Mouse (Mus musculus) heart, adult 18-20 months (tissue): ENCODE results near the gene Tmem132b. TPM values are rescaled to one million over a fixed set of nuclear protein-coding genes. Genes with fewer than 3 reads are reported as not detected.
A peak's percentile ranks its signal among the peaks of the same experiment; 100 is the strongest.

Experiments used
- DNase-seq, 2 experiments: peaks; one replicate each; pipeline ENCODE4 v3.0.0; 2021 to 2022; ENCODE audit warnings: mixed read lengths in 1 of 2
- total RNA-seq, 2 experiments: library from RNA; stranded (reverse); gene quantifications; 2 replicates each; pipeline ENCODE4 v1.2.3; 2021

Tmem132b gene
- total RNA-seq, 2 experiments from 2014 or later: not detected

DNA sequence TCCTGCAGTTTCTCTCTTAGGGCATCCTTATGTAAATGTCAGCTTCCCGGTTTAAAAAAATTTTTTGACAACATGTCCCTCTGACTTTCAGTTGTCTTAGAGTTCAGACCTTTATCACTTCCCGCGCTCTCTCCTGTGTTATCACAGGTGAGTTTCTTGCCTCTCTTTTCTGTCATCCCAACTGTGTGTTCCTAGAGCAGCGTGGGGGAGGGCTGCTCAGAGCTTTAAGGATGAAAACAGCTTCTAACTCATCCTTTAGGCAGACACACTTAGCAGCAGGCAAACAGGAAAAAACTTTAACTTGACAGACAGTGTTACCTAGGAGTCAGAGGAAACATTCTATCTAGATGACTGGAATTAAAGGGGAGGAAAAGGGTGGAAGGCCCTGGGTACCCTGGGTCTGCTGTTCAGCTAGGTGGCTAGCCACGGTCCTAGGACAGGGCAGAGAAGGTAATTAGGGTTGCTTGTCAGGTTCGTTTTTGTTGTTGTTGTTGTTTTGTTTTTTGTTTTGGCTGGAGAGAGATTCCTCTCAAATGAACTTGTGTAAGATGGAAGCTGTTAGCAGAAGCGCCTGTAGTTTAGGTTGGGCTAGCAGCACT, 144.6 kb downstream of the Tmem132b start:
- DNase-seq: no peak

DNA sequence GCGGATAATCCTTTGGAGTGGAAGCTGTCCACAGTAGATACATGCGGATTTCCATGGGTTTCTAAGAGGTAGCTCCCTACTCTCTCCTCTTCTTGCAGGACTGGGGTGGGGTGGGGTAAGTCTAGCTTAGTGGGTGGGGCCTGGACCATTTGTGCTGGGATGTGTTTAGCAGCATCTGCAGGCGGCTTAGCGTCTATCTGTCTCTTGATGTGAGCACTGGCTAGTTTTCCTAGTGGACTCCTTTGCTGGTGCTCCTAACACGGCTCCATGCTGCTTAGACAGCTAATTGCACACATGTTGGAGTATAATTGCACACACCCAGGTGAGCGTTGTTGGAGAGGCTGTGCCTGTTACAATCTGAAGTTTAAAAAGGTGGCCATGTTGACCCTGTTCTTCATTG, 149.3 kb downstream of the Tmem132b start:
- no peak for DNase-seq

DNA sequence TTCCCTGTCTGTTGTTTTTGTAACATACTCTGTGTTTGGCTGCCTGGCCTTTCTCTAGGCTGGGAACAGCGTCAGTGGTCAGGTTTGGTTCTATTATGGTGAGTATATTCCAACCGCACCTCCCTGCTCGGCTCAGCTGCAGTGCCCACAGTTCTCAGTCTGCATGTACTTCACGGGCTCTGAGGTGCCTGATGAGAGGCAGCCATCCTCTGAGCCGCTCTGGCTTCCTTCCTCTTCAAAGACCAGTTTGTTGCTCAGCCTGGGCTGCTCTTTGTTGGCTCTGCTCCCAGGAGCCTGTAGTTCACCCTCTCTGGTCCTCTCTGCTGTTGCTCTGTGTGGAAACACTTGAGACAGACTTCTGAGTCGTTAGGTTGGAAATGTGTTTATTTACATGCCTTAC, 151.9 kb downstream of the Tmem132b start:
- no peak for DNase-seq

DNA sequence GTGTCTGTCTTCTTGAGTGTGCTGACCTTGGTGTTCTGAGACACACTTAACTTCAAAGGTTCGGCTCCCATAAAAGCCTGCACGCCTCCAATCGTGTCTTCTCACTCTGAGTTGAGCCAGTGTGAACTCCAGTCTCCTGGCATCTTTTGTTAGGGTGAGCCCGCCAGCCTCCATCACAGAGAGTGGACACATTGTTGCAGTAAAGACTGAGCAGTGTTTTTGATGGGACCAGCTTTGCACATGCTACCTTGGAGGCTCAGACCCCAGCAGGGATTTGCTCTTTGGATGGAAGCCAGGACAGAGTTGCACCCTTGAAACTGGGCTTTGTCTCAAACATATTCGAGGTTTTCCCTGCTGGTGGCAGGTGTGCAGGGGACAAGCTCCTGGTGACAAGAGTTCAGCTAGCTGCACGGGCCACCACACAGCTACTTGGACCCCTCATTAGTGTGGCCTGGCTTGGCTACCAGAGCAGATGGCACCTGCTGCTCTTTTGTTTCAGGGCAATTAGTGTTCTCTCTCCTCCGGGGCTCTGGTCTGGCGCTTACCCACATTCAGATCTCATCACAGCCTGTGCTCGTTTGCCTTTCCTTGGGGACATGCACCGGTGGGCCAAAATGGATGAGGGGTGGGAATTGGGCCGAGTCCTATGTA, 154.2 kb downstream of the Tmem132b start:
- no peak for DNase-seq

DNA sequence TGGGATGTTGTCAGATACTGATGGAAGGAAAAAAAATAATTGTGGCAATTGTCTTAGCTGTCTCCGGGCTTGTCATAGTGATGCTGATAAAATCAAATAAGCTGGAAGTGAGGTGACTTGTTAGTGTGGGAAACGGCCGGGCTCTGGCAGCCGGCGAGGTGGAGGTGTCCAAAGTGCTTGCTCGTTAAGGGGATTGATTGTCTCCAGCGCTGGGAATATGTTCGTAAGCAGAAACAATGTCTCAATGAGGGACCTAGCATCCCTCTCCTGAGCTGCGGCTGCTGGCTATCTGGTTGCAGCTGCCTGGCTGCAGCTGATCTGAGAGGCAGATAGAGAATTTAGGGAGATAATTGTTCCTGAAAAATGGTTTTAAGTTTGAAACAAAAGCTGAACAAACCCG, 161.0 kb downstream of the Tmem132b start:
- no peak for DNase-seq

DNA sequence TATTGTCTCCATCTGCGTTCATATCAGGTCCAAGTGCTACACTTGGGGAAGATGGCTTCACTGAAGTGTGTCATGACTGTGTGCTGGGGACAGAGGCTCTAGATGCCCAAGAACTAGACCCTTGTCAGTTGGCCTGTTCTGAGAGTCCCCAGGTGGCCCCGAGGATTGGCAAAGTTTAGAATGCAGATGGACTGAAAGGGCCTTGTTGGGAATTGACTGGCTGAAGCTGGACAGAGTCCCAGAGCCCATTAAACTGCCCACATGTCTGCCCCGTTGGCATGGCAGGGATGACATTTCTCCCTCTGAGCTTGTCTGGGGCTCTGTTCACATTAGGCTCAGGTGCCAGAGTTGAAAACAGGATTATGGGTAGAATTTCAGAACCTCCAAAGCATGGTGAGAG, 167.8 kb downstream of the Tmem132b start:
- DNase-seq: no peak

DNA sequence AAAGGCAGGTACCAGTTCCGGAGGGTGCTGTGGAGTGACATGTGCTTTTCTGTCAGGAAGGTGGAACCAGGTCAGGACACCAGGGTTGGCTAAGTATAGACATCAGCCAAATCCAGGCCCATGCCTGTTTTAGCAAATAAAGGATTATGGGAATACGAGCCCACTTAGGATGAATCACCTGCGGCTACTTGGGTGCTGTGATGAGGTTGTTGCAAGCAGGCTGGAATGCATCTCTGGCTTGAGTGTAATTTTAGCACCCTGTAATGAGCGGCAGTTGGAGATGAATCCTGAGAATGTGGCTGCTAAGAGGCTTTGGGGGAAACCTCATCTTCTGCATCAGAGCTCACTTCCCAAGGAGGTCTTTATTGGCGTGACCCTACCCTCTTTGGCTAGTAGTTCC, 168.7 kb downstream of the Tmem132b start:
- no peak for DNase-seq

DNA sequence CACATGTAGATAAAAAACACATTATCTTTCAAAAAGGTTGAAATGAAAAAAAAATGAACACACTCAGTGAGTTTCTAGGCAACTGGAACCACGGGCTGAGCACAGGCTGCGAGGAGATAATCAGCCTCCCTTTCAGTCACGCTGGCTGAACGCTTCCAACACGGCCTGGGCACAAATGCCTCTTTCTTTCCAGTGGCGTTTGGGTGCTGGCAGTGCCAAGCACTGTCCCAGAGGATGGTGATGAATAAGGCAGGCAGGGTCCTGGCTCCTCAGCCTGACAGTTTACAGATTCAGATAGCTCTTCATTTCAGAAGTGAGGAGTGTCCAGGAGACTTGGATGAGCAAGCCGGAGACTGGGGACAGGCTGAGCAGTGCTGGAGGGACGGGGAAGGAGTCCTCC, 173.8 kb downstream of the Tmem132b start:
- no peak for DNase-seq

DNA sequence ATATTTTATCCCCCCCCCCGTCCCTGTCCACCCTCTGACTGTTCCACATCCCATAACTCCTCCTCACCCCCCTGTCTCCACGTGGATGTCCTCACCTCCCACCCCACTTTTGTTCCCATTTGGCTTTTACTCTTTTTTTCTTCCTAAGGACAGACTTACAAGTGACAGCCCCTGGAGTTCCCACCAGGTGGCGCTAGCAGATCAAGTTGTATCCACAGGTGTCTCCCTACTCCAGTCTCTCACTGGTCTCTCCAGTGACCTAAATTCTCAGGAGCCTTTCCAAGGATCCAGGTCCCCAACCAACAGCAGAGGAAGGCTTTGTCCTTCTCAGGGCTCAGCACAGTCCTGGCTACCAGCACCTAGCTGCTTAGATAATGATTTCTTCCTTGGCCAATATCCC, 177.6 kb downstream of the Tmem132b start:
- peak; percentile 10 to 17 for DNase-seq

DNA sequence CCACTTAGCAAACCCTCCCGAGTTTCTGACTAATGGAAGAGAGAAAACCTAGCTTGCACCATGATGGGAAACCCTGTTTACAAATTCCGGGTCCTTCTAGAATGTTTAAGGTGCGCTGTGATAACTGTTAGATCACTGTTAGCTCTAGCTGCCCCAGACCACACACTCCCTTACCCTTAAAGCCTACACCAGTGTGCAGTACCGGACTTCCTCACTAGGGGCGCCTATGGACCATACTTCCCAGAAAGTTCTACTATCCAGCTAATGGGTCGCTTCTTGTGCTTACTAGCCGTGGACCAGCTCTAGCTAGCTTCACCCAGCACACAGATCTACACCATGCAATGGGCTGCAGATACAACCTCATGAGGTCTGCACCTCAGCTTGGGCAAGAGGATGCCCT, 195.2 kb downstream of the Tmem132b start:
- no peak for DNase-seq

DNA sequence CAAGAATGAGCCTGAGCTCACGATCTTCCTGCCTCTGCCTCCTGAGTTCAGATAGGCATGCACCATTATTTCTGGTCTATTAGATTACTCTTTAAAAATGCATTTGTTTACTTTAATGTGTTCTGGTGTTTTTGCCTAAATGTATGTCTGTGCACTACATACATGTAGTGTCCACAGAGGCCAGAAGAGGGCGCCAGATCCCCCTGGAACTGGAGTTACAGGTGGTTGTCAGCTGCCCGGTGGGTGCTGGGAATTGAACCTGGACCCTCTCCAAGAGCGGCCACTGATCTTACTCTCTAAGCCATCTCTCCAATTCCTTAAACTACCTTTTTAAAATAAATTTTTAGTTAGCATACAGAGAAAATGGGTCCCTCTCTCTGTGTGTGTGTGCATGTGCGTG, 195.9 kb downstream of the Tmem132b start:
- no peak for DNase-seq

DNA sequence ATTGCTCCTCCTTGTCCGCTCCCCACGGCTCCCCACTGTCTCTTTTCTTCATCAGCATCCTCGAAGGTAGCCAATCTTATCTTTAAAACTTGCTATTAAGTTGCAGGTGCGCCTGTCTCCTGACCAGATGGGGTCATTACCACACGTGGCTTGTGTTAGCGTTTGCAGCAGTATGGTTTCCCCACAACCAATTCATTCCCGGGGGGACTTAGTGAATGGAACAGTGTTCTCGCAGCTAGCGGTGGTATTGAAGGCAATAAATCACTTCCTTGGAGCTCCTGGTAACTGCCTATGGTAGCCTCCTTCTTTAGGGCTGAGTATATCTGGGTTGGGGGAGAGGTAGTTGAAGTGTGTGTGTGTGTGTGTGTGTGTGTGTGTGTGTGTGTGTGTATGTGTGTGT, 196.4 kb downstream of the Tmem132b start:
- DNase-seq: no peak

DNA sequence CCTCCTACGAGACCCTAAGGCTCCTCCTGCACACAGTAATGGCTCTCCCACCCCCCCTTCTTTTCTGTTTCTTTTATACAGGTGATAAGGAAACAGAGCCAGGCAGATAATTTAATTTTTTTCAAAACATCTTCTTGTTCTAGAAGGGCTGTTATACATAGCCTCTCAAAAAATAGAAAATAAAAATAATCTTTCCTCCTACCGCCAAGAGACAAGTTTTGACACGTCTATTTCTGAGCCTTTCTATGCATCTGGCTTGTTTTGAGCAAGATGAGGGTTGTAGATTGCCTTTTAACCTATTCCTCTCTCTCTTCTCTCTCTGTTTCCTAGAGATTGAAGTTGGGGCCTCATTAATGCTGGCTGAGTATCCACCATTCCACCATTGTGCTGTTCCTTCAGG, 196.9 kb downstream of the Tmem132b start:
- DNase-seq: no peak

DNA sequence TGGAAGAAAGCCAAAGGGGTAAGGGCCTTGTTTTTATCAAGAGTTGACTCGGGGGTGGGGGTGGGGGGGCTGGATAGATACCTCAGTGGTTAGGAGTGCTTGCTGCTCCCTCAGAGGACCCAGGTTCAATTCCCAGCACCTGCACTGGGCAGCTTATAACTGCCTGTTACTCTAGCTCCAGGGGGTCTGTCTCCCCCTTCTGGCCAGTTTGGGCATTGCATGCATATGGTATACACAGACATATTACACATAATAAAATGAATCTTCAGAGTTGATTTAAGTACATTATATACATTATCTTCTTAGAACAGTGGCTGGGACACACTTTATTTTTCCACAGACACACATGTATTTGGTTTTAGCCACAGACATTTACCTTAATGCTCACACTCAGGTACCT, 202.2 kb downstream of the Tmem132b start:
- DNase-seq: no peak

DNA sequence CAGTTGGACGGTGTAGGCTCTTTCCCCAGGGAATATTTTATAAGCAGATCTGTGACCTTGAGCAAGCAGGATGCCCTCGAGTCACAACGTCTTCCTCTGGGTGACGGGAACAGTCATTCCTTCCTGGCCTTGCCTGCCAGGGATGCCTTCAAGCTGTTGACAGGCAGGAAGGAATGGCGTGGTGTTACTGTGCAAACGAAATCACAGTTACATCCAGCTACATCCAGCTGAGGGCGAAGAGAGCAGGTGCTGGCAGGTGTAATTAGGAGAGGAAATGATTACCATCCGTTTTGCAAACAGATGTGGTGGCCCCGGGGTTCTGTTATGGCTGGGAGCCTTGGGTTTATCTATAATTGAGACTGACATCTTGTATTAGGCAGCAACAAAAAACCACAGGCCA, 205.5 kb downstream of the Tmem132b start:
- no peak for DNase-seq

DNA sequence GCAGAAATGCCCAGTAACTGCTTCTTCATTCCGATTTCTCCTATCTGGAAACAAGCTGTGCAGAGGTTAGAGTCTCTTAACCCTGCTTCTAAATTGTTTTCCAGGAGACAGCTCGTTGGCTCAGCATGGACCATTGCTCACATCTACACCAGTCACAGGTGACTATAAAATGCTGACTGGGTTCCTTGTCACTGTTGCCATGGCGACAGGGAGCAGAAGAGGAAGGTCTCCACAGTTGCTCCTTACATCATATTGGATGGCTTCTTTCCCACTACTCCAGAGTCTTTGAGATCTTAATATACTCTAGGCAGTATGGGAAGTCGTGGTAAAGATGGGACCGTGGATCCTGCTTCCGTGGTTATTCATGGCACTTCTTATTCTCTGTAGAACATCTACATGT, 211.9 kb downstream of the Tmem132b start:
- DNase-seq: no peak

DNA sequence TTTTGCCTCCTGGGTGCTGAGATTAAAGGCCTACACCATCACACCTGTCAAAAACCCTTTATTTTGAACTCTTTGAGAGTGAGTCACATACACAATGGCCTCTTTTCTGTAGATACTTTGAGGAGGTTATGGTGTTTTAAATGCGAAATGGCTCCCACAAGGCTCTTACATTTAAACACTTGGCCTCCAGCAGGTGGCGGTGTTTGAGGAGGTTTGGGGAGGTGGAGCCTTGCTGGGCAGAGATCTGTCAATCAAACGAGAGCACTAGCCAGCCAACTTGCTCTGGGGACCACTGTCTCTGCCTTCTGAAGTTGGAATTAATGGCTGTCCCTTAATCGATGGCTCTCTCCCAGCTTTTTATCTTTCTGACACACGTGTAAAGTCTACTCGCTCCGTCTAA, 214.2 kb downstream of the Tmem132b start:
- DNase-seq: no peak

DNA sequence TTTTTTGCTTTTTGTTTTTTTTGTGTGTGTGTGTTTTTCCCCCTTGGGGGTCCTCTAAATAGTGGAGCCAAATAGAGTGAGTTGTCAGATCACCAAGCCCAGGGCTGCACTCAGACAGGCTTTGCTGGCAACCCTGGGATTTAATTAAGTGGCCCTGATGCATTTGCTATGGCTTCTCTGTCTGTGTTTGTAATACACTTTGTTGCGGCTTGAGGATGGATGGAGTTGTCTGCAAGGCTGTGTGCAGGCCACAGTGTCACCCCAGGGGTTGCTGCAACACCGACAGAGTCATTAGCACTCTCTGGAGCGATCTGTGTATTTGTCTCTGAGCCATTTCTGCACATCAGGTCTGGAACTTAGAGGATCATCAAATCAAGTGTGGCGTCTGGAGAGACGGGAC, 219.9 kb downstream of the Tmem132b start:
- no peak for DNase-seq

DNA sequence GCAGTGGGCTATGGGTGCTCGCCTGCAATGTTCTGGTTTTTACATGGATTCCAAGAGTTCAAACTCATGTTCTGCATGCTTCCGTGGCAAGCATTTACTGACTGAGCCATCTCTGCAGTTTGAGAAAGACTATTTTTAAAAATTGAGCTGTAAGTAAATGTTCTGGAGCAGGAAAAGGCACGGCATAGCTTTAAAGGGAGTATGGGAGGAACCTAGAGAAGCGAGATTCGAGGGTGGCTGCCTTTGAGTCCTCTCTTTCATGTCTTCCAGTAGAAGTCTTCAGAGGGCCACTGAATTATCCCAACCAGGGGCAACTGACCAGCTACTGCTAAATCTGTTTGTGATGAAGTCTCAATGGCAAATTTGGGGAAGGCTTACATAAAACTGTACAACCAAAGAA, 221.0 kb downstream of the Tmem132b start:
- no peak for DNase-seq

DNA sequence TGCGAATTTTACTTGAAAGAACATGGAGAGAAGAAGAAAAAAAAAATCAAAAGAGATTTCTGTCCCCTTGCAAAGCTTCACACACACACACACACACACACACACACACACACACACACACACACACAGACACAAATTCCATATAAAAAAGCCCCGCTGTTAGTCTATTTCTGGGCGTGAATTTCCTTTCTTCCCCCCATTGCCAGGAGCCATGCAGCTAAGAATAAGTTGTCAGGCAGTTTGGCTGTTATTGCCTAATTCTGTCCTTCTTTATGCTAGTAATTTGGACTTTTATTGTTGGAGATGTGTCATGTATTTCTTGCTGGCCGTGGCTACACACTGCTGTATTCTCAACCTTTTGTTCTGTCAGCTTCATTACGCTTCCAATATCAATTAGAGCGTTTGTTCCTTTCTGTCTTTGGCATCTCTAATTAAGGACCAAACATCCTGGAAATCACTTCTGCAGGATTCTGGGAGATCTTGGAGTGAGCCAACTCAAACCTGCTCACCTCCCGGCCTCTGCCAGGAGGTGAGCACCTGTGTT, 225.5 kb downstream of the Tmem132b start:
- DNase-seq: no peak

DNA sequence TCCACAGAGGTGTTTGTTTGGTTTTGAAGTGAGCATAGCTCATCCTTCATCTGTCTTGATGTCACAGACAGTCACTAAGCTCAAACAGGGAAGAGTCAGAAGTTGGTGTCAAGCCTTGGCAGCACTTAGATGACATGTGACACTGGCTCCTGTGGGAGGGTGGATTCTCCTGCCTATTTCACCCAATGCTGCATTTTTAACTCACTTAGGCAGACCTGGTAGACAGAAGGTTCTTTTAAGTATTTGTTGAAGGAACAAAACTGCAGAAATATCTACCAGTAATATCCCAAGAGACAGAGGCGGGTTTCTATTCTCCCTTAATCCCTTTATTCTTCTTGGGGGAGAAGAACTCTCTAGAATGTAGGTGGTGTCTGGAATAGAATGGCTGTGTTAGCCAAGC, 226.9 kb downstream of the Tmem132b start:
- DNase-seq: no peak

DNA sequence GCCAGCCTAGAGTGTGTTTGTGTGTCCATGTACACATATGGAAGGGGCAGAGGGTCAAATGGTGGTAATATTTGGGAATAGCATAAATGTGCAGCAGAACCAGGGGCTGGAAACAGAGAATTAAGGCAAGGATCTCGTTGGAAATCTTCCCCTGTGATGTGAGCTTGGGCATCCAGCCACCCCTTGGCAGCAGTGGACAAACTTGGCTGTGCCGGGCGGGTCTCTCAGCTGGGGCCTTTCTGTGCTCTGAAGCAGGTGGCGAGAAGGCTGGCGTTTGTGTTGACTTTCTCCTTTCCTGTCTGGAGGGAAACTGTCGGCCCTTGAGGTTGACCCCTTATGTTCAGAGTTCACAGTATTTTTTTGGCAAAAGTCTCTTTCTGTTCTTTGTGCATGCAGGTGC, 235.4 kb downstream of the Tmem132b start:
- no peak for DNase-seq

DNA sequence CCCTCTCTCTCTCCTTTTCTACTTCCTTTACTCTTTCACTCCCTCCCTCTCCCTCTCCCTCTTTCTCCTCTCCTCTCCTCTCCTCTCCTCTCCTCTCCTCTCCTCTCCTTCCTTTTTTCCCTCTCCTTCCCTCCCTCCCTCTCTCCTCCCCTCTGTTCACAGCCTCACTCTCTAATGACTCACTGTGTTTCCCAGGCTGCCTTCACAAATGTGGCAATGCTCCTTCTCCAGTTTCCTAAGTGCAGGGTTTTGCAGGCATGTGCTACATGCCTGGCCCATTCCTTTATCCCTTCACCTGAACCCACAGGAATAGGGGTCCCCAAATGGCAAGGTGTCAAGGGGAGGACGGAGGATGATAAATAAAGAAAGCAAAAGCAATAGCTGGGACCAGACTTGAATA, 236.4 kb downstream of the Tmem132b start:
- no peak for DNase-seq

DNA sequence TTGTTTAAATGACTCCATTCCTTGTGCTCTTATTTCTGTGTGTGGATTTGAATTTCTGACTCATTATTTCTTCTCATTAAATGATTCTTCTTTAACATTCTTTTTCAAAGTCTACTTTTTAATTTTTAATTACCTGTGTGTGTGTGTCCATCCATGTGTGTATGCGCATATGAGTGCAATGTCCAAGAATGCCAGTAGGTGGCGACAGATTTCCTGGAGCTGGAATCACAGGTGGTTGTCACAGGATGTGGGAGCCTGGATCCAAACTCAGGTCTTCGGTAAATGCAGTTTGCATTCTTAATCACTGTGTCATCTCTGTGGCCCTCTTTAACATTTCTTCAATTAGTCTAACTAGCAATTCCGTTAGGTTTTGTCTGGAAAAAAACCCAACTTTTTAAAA, 240.7 kb downstream of the Tmem132b start:
- no peak for DNase-seq
